Mouse (Mus musculus) gastrocnemius, adult 18-20 months (tissue): ENCODE data around the gene Rpl31. TPM values are rescaled to one million over a fixed set of nuclear protein-coding genes. Genes with fewer than 3 reads are reported as not detected.
A peak's percentile ranks its signal among the peaks of the same experiment; 100 is the strongest.

Experiments used
- DNase-seq: peaks from one replicate; pipeline ENCODE4 v3.0.0; 2021; ENCODE audit warnings: low spot score
- total RNA-seq, 2 experiments: library from RNA; stranded (reverse); gene quantifications; 2 replicates each; pipeline ENCODE4 v1.2.3; 2021

The Rpl31 gene
- total RNA-seq, 2 experiments from 2014 or later: 594 to 605 TPM

GRCm38 (mm10) chr1:39396347-39396746, 28.7 kb downstream of the Rpl31 start:
- no peak for DNase-seq

DNA sequence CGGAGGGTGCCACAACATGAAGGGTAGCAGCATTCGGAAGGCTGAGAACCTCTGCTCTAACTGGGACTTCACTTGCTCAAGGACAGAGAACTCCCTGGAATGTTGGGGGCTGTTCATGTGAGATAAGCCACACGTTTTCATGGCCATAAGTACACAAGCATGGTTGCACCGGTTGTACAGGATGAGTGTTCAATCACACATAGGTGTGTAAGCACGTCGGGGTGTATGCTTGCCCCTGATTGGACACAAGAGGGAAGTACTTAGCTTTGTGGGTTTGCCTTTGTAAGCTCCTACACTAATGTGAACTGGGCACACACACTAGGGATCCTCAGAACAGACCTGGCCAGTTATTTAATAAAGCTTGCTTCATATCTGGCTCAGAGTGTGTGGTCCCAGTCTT, 30.6 kb downstream of the Rpl31 start:
- DNase-seq: no peak

GRCm38 (mm10) chr1:39399228-39399627, 31.6 kb downstream of the Rpl31 start:
- DNase-seq: peak; percentile 22

DNA sequence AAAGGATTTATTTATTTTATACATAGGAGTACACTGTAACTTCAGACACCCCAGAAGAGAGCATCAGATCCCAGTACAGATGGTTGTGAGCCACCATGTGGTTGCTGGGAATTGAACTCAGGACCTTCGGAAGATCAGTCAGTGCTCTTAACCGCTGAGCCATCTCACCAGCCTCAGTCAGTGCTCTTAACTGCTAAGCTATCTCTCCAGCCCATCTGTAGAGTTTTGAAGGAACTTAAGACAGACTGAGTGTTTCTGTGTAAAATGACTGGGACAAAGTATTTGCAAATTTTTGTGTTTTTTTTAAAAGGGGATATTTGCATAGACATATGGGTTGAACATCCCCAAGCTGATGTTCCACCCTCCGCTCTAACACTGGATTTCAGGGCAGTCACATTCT, 32.5 kb downstream of the Rpl31 start:
- no peak for DNase-seq

DNA sequence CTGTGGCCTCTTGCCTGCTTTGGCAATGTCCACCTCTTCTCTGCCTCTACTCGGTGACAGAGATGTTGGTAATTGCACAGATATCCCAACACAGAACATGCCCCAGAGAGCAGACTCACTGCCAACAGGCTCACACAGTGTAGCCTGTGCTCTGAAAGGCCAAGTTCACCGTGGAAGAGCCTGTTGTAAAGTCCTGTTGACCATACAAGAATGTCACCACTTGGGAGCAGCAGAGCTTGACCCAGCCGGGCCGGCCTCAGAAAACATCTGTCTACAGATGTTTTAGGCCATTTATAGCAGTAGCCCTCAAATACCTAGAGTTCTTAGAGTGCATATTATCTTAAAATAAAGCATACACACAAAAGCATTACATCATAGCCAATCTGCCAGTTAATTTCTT, 39.5 kb downstream of the Rpl31 start:
- no peak for DNase-seq

DNA sequence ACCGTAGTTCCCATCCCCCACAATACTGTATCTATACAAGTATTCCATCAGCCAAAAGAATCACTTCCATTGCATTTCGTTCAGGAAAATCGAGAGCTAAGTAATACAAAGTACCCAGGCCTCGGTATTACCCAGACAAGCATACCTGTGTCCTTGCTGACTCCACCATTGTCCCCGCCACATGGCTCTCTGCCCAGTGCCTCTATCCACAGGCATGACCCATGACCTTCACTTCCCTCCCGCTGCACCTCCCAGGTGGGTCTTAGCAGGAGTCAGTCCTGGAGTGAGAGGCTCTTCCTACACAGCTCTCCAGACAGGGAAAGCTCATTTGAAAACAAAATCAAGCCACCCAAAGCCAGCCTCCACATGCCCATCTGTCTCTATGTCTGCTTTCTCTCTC, 40.5 kb downstream of the Rpl31 start:
- no peak for DNase-seq

- DNase-seq: no peak
Measured at GRCm38 (mm10) chr1:39408668-39409067, 41.0 kb downstream of the Rpl31 start.

DNA sequence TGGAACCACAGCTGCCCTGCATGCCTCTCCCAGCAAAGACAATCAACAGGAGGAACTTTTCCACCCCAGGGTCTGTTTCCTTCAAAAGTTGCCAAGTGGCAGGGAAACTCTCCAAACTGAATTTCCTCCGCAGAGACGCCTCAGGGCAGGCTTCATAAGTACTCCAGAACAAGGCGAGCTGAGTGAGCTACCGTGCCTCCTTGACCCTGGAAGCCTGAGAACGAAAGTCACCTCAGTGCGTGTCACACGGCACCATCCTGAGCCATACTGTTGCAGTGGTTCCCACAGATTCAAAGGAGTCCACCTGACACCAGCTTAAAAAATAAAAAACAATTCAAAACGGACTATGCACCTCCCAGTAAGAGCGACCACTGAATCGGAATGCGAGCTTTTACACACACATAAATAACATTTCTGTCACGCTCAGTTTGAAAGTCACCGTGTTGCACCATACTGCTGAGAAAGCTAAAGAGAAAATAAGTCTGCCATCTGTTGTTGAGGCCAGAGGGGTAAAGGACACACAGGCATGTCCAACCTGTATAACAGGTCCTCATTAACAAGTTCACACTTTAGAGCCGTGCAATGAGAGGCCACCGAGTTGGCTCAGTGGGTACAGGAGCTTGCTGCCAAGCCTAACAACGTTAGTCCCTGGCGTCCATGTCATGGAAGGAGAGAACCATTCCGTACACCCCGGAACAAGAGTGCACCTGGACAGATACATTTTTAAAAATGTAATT, 42.6 kb downstream of the Rpl31 start:
- peak; percentile 14 for DNase-seq

GRCm38 (mm10) chr1:39417817-39418216, 50.2 kb downstream of the Rpl31 start:
- DNase-seq: peak; percentile 25

DNA sequence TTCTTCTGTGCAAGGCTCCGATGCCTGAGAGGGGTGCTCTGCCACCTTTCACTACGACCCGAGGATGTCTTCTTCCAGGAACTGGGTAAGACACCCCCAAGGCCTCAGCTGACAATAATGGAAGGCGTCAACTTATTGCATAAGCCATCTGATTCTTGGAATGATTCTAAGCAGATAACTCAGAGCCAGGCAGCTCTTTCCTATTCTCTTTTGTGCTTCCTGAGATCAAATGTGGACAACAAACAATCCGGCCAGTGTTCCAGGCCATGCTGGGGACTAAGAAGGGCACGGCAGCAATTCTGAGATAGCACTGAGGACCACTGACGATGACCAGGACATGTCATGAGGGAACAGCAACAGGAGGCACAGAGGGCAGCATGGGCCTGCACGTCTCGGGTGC, 51.2 kb downstream of the Rpl31 start:
- no peak for DNase-seq

DNA sequence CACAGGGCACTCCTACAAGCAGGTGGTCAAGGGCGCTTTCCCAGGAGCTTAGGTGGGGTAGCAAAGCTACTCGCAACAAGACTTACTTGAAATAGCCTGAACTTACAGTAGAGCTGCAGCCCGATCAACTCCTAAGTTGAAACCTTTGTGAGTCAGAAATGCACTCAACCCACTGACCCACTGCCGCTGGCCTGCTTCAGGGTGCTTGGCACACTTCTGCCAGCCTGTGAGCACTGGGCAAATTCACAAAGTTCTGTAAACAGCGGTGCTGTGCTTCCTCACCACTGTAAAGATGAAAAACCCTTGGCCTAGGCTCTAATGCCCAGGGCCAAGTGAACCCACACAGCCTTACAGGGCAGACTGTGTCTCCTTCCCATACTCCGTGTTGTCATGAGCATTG, 53.3 kb downstream of the Rpl31 start:
- no peak for DNase-seq

Other genes starting within 250 kb of the Rpl31 start
- 1 to 10 TPM; 1.8 to 3.2 TPM for gene Npas2, start 174.1 kb upstream of the Rpl31 start, total RNA-seq
- 1 to 10 TPM; 8.3 to 9.5 TPM for gene Tbc1d8, start 110.9 kb downstream of the Rpl31 start, total RNA-seq
- gene Cnot11, start 167.2 kb downstream of the Rpl31 start, total RNA-seq: 10 to 100 TPM; 19.0 to 20.8 TPM
- 1 to 10 TPM; 7.4 to 8.5 TPM for gene Rnf149, start 209.6 kb downstream of the Rpl31 start, total RNA-seq